Mouse (Mus musculus) regulatory T cell (primary cell): ENCODE data around the gene Osbpl3.

ENCODE experiments used
- in situ Hi-C: fragments of 300-600 bp; cut with MboI, MseI; formaldehyde crosslinking; loops from one replicate; pipeline ENCODE4 v1.15.1; 2025; ENCODE audit warnings: high pct_unique_total_duplicates

The Osbpl3 gene

DNA sequence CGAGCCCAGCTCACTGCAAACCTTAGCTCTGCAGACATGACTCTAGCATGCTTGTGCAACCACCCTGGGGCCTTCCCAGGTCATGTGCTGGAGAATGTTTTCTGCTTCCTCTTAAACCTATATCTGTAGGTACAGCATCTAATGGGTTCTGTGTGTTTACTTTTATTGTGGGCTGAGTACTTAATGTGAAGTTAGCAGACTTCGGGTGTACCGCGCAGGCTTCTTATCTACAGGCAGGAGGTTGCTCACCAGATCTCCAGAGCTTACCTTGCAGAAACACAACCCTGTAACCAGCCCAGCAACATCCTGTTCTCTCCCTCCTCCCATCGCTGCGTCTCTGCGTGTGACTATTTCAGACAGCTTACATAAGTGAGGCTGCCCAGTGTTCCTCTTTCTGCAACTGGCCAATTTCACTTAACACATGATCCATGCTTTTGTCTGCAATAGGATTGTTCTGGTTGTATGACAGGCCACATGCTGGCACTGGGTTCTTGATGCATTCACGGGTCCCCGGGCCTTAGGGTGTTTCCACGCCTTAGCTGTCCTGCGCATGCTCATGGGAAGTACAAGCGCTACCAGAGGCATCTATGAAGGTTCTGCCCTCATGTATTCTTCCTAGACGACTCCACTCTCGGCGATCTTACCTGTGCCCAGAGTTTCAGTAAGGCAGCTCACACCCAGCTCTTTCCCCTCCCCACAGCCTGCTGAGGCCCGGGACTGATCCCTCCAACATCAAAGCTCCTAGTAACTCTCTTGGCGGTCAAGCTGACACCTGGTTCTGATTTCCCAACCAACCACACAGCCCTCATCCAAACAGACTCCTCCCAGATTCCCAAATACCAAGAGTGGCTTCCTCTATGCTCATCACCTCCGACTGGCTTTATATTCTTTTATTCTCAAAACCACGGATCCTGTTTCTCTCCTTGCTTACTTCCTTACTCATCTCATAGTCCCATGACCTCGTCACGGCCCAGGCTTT lies 78.0 kb downstream of the Osbpl3 start:
- in situ Hi-C loops: loop anchor here (25.0 kb wide), 1 partner anchor 1084 kb away; the partner anchor contains the start of genes Cbx3 and Hnrnpa2b1

DNA sequence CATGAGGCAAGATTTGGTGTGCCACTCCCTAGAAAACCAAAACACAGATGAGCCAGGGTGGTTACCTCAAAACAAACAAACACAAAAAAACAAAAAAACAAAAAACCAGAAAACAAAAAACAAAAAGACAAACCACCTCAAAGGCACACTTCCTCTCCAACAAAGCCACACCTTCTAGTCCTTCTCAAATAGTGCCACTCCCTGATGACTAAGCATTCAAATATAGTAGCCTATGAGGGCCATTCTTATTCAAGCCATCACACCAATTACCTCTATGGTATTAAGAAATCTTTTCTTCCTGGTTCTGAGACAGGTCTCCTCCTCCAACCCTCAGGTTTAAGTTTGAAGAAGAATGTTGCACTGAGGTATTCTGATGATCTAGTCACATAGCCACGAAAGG lies 79.3 kb downstream of the Osbpl3 start:
- in situ Hi-C loops: loop anchor here (25.0 kb wide), 1 partner anchor 1086 kb away; the partner anchor contains the start of genes Cbx3 and Hnrnpa2b1

DNA sequence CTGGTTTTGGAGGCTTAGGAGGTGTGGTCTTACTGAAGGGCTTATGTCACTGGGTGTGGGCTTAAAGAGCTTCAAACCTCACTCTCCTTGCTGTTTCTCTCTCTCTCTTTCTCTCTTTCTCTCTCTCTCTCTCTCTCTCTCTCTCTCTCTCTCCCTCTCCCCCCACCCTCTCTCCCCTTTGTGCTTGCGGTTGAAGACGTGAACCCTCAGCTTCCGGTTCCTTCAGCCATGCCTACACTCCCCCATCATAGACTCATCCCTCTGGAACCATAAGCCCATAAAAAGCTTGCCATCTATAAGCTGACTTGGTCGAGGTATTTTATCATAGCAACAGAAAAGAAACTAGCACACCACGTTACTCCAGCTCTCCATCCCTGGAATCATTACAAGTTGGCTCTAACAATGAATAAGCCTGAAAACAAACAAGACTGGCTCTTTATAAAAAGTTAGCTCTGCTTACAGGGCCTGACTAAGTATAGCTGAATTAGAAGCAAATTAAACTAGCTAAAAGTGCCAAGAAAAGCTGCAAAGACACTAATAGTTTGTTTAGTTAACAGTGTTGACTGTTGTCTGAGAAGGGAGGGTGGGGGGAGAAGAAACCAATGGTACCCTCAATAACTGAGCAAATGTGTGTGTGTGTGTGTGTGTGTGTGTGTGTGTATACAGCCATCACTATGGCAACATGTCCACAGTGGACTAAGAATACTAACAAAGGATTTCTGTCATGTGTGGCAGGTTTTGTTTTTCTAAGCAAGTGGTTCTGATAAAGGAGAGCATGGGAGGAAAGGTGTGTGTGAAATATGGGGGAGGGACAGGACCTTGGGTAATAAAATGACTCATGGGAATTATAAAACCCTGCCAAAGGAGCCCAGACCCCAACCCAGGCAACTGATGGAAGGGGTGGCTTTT lies 83.2 kb downstream of the Osbpl3 start:
- in situ Hi-C loops: no loop called here

DNA sequence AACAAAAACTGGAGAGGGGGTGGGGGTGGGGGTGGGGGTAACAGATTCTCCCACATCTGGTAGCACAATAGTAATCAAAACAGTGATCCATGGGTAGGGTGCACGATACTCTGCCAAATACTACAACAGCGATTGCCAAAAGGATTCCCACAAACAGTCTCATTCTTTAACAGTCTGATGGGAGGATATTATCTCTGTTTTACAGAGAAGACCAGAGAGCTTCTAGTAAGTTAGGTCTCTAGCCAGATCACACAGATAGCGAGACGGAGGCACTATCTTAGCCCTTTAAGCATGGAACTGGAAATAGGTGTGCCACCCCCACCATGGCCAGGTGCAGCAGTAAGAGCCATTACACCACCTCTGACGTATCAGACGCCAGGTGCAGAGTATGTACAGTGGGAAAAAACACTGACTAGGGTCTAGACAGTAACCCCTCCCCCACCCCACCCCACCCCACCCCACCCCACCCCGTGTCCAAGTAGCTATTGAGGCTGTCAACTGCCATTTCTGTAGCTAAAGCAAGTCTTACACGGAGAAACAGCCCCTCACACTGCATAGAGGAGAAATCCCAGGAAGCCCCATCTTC lies 84.4 kb downstream of the Osbpl3 start:
- in situ Hi-C loops: no loop called here

DNA sequence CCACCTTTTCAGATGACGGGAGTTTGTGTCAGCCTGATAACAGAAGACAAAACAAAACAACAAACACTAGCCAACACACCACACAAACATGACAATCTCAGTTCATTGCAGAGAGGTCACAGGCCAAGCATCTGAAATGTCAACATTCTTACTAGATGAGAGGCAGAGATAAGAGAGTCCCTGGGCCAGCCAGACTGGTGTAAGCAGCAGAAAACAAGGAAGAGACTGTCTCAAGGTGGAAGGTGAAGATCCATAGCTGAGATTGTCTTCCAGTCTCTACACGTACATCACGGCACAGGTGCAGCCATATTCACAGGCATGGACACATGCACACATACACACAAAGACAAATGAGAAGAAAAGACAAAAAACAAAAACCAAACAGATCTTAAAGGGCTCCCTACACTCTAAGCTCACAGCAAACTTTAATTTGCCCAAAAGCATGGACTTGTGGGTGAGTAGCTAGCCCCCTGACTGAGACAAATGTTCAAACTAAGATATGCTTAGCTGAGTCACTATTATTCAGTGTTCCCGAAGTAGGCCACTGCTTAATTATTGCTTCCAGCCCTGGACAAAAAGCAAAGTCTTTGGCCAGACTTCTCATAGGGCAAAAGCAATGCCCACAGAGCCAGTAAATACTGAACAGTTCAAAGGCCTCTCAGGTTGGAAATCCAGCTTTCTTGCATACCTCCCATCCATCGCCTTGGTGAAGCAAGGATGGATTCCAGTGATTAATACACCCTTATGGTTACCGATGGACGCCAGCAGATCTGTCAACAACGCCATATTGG lies 87.3 kb downstream of the Osbpl3 start:
- in situ Hi-C loops: loop anchor here (5.0 kb wide), 1 partner anchor 74 kb away; no protein-coding TSS in a partner anchor

DNA sequence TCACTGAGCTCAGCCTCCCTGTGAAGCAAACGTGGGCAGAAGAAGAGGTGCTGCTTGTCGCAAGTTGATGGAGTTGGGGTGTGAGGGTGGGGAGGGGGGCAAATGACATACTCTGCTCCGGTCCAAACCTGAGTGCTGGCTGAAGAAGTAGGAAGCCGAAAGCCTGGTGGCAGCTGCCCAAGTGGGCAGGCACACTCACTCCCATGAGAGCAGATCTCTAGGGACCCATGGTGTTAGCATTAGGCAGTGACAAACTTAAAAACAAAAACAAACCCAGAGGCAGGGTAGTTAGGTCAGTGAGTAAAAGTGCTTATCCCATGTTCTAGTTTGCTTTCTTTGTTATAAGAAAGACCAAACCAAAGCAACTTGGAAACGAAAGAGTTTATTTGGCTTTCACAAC lies 88.2 kb downstream of the Osbpl3 start:
- in situ Hi-C loops: loop anchor here (5.0 kb wide), 1 partner anchor 74 kb away; no protein-coding TSS in a partner anchor

DNA sequence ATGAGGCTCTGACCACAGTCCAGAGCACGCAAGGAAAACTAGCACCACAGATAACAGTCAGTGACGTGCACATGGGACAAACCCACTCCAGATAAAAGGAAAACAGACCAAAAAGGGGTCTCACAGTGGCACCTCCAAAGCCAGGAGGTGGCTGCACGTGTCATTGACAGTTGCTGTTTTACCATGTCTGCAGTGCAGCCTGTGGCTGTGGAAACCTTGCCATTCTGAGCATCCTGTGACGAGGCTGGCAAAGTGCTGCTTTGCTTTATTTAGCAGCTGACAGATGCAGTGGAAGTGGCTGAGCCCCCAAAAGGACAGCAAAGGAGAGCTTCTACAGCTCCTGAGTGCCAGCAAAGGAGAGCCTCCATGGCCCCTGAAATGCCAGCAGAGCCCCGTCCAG lies 89.3 kb downstream of the Osbpl3 start:
- in situ Hi-C loops: loop anchor here (5.0 kb wide), 1 partner anchor 76 kb away; no protein-coding TSS in a partner anchor

DNA sequence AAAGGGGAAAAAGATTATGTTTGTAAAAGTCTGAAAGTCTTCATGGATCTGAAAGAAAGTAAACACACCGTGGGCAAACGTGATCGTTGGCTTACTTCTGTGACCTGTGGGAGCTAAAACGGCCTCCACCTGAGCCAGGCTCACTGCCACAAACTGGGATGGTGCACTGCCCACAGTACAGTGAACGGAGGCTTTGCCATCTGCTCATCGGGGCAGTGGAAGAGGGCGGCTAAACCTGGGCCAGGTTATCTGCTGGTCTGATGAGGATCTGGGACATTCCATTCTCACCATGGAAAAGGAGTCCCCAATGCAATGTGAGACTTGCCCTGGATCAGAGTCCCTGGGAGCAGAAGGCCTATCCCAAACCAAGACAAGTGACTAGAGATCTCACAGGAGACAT lies 89.7 kb downstream of the Osbpl3 start:
- in situ Hi-C loops: loop anchor here (5.0 kb wide), 1 partner anchor 76 kb away; no protein-coding TSS in a partner anchor

DNA sequence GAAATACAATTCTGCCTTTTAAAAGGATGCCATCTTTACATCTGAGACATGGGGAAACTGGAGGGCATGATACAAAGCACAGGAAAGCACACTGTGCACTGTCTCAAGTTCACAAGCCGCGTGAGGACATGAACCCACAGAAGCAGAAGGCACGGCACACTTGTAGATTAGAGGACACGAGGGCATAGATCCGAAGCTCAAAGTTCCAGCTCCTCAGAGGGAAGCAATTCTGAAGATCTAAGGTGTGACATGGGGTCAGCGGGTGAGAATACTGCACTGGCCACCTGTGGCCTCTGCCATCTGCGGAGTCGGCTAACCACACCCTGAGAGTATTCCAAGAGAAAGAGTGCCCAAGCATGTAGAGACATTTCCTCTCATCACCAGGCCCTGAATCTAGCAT lies 91.6 kb downstream of the Osbpl3 start:
- in situ Hi-C loops: no loop called here

DNA sequence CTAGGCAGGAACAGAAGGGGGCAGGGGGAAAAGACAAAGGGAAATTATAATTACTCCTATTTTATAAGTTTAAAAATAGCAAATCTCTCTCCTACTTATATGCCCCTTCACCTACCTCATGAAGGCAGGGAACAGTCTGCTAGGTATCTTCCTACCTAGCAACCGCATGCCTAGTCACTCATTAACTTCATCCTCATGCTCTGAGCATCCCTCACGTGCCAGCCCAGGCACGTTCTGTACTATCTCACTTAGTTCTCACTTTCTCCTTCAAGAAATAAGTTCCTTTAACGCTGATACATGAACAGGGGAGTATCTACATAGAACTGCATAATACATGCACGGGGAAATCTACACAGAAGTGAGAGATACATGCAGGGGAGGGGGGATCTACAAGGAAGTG lies 92.6 kb downstream of the Osbpl3 start:
- in situ Hi-C loops: no loop called here

DNA sequence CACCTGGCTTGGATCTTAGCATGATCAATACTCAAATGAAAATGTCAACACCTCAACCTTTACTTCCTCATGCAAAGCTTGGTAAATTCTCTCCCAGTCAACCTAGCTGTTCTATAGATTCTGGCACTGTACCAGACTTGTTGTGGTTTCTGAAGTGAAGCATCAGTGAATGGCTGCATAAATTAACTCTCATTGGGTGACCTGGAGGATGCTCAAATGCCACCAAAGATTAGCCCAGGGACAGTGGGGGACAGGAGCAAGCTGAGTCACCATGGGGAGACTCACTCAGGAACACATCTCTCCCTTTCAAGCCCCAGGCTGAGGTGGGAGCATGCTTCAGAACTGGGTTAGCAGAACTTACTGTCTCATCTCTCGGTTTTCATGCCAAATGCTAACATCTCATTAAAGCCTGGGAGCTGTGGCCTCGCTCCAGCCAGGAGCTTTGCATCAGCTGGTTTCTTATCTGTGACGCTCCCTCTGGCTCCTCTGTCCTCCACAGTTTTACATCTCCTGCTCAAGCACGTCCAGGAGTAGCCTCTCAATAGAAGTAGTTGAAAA lies 93.2 kb downstream of the Osbpl3 start:
- in situ Hi-C loops: no loop called here

DNA sequence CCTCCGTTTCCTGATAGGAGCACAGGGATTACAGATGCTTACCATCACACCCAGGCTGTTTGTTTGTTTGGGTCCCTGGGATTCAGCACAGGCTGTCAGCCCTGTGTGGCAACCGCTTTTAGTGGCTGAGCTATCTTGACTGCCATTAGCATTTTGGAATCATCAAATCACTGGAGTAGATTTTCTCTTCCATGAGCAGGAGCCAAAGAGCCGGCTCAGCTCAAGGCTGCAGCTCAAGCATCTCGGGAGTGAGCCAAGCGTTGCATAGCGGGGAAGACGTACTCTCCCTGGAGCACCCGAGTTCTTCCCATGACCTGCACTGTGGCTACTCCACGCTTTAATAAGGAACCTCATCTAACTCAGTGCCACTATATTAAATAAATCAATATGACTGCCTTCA lies 93.8 kb downstream of the Osbpl3 start:
- in situ Hi-C loops: no loop called here

DNA sequence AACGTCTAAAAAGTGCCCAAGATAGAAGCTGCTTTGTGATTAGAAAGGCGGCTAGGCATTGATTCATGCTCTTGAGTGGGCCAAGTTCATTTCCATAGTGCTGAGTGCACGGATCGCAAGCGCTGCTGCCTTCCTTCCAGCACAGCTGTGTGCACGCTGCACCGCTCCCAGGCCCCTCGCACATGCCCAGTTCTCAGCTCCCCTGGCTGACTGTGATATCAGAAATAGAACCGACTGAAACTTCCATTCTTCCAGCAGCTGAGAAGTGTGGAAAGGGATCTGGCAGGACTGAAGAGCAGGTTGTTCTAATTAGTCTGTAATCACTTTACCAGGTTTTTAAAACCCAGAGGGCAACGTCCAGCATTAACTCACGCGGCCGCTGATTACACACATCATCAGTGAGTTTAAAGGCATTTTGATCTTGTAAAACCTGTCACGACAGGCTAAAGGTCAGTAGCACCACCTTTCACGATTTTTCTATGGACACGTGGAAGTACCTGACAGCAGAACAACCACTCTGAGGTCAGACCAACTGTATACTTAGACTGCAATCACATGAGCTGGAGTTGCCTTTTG lies 97.8 kb downstream of the Osbpl3 start:
- in situ Hi-C loops: no loop called here

DNA sequence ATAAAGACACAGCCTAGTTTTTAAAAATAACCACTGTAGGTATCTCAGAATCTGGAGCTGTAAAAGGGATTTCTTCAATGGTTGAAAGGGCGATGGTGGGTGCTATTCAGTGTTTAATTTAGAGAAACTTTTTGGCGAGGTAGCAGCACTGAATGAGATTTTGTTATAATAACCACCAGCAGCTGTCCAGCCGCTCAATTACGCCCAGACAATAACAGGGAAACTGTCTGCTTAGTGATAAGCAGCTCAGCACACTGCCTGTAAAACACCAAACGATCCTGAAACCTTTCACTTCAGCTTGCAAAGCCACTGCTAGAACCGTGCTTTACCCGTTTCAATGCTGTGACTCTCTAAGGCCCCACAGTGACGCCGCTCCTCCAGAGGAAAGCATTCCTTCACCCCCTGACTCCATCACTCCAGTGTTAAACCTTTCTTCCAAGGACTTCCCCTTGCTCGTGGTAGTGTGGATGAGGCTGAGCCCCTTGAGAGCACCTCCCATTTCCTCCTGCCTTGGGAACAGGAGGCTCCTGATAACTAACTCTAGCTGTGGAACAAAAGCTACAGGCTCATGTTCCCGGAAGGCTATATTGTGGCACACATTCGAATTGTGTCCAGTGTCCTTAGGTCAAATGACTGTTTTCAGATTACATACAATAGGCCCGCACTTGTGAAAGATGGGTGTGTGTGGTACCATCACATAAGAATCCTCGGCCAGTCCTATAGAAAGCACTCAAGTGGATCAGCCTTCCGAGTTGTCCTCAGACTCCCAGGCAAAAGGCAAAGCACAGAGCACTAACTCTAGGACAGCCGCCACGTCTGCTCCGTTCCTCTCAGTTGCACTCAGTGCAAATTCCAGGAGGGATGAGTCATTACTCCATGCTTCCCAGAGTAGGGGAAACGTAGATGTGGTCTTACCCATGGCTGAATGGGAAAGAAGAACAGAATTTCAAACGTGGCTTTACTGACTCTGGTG lies 101.0 kb downstream of the Osbpl3 start:
- in situ Hi-C loops: no loop called here

DNA sequence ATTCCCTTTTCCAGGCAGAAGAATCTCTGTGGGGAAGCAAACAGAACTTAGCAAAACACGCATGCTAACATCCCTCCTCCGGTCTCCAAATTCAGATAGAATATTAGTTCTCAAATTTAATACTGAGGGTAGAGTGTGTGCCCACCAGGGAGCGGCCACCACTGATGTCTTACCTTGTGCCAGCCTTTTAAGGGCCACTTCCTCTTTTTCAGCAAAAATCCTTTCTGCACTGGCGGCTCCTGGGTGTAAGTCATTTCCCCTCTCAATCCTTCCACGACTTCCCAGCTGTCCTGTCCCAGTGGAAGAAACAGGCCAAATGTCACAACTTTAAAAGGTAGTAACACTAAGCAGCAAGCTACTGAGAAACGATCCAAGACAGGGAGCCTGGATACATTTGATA lies 103.2 kb downstream of the Osbpl3 start:
- in situ Hi-C loops: no loop called here

DNA sequence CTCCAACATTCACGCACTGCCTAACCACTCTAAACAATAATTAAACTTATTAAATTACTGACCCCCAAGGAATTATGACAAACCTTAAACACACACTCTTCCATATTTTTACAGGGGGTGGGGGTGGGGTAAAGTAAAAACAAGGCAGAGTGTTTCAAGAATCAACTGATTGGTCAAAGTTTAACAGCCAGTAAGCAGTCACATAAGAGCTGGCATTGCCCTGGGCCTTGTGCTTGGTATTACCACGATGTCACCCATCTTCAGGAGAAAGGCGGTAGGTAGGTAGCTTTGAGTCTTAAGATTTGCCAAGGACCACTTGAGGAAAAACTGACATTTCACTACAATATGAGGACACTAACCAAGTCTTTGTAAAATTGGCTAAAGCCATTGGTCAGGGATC lies 105.1 kb downstream of the Osbpl3 start:
- in situ Hi-C loops: no loop called here

DNA sequence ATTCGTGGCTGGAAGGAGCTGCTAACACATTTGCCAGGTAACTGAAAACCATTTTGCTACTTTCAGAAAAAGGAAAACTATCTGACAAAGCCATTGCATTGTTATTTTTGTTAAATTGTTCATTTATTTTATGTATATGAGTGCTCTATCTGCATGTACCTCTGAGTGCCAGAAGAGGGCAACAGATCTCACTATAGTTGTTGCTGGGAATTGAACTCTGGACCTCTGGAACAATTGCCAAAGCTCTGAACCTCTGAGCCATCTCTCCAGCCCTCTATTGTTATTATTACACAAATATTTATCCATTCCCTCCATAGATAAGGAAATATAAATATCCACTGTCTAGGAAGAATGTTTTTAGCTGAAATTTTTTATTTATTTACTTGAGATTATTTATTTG lies 107.4 kb downstream of the Osbpl3 start:
- in situ Hi-C loops: loop anchor here (5.0 to 10.0 kb wide), 2 partner anchors 59 to 1306 kb away; no protein-coding TSS in a partner anchor

DNA sequence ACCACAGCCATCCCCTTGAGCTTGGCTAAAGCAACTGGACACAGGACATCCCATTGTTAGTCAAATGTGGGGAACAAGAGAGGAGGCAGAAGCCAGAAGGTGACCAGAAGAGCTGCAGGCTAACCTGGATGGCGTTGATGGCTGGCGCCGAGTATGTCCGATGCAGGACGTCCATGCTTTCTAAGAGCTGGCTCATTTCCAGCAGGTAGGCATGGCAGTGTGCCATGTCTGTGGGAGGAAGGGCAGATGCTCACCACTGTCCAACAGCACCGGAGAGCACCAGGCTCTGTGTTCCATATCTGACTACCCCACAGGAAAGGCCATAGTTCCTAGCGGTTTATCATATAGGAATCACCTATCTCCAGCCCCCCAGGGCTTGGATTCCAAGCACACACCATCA lies 109.8 kb downstream of the Osbpl3 start:
- in situ Hi-C loops: loop anchor here (5.0 to 10.0 kb wide), 2 partner anchors 61 to 1309 kb away; no protein-coding TSS in a partner anchor
